Mouse (Mus musculus) mesoderm, embryonic 11.5 days (tissue): ENCODE results near the gene Capns1.
"Not testable (repeated sequence)": the region's sequence is repeated elsewhere in the genome, so short reads cannot be mapped to it uniquely, and the experiment has no call there.

Experiments used
- DNase-seq: peaks from one replicate; pipeline ENCODE4 v3.0.0-alpha.2; 2012; ENCODE audit warnings: low read depth, low spot score

Gene Capns1

DNA sequence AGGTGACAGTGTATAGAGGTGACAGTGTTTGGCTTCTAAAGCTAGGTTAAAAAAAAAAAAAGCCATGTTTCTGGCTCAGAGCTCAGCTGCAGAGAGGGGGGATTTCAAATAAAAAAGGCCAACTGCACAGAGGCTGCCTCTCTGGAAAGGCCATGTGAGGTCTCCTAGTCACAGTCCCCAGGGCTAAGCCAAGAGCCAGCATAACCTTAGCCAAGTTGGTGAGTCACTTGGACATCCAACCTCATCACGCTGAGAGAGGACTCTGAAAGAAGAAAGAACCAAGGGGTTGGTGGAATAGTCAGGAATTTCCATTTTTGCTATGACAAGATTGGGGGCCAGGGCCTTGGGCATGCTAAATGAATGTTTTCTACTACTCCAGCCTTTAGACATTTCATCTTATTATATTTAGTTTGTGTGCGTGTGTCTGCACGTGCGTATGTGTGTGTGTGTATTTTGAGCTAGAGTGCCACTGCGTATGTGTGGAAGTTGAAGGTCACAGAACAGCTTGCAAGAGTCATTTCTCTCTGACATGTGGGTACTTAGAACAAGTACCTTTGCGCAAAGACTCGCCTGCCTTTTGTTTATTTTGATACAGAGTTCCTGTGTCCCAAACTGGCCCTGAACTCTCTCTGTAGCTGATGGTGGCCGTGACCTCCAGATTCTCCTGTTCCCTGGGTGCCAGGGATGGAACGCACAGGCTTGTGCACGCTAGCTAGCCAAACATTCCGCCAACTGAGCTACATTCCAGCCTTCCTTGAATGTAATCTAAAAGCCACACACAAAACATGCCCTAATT, 4.5 kb upstream of the Capns1 start:
- DNase-seq = no peak

DNA sequence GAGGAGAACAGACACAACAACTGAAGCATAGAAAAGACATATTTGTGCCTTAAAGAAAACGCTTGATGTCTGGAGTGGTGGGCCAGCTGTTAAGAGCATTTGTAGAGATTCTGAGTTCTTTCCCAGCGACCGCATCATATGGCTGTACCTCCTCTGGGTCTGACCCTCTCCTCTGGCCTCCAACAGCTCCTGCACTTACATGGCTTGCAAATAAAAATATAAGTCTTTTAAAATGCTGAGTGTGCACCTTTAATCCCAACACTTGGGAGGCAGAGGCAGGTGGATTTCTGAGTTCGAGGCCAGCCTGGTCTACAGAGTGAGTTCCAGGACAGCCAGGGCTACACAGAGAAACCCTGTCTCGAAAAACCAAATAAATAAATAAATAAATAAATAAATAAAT, 2.0 kb upstream of the Capns1 start:
- DNase-seq = not testable (repeated sequence)

DNA sequence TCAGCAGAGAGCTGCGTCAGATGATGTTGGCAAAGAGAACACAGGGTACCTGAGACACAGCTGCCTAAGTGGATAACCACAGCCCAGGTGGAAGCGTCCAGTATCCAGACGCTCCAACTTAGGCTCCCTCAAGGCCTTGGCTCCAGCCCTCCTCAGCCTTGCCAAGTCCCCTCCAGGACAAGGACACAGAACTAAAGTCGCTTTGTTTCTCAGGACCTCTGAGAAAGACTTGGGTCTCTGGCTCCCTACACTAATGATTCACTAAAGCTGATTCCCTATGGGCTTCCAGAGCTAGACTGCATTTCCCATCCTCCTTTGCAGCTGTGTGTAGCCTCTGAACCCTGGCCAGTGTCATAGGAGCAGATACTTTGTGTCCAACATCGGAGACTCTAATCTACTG, 1.6 kb upstream of the Capns1 start:
- no peak for DNase-seq

DNA sequence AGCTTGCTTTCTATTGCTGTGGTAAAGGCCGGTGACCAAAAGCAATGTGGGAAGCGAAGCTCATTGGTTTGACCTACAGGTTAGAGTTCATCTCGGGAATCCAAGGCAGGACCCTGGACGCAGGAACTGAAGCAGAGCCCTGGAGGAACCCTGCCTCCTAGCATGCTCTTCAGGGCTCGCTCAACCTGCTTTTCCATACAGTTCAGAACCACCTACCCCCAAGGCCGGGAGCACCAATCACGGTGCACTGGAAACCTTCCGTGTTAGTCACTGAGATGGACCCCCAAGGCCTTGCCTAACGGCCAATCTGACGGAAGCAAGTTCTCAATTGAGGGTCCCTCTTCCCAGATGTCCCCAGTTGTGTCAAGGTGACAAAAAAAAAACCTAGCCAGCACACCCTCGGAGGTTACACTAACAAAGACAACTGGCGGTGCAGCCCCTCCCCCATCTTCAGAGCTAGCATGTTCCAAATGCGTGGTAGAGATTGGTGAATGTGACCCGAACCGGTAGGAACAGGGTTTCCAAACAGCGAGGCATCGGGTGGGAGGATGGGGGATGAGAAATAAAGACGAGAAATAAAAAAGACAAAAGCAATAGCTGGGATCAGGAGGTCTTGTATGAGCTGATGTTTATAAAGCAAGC, 1.0 kb upstream of the Capns1 start:
- no peak for DNase-seq

DNA sequence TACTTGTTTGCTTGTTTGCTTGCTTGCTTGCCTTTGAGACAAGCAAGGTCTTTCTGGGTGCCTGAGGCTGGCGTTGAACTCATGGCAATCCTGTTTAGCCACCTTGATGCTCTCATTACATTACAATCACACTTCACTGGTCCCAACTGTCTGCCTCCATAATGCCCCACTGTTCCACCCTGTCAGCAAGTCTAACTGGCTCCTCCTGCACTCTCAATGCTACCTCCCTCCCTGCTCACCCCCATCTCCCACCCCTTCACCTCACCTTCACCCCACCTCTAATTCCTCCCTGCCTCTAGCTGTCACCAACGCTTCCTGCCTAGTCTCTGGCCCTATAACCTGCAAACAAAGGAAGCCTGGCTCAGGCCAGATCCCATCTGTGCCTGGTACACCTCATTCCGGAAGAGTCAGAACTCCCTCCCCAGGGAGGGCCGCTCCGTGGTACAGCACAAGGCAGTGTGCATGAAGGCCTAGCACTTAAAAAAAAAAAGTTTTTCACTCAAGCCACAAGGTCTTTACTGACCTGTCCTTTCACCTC, 950 bp downstream of the Capns1 start:
- no peak for DNase-seq

DNA sequence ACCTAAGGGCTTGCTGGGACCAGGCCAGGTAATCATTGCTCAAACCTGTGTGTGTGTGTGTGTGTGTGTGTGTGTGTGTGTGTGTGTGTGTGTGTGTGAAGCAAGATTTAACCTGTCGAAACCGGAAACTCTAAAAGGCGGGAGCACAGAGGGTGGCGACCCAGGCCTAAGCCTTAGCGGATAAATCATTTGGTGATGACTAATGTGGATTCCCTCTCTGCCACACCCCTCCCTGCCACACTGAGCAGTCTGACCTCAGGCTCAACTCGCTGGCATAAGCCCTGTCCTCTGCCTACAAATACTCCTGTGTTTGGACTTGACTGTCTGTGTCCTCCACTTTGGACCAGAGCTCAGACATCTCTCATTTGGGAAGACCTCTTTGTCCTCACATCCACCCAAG, 2.4 kb downstream of the Capns1 start:
- no peak for DNase-seq

DNA sequence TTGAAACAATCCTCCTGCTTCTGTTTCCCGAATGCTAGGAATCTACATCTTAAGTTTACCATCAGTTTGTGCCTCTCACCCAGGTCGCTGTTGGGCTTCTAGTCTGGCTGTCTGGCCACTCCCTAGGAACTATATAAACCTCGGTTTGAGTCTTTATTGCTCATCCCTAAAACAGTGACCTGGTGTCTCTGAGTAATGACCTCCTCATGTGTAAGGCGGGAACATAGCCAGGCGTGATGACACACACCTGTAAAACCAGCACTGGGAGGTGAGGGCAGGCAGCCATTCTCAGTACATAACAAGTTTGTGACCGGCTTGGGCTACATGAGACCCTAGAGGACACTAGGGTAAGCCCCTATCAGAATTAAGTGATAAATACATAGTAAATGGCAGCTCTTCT, 3.1 kb downstream of the Capns1 start:
- DNase-seq = no peak

DNA sequence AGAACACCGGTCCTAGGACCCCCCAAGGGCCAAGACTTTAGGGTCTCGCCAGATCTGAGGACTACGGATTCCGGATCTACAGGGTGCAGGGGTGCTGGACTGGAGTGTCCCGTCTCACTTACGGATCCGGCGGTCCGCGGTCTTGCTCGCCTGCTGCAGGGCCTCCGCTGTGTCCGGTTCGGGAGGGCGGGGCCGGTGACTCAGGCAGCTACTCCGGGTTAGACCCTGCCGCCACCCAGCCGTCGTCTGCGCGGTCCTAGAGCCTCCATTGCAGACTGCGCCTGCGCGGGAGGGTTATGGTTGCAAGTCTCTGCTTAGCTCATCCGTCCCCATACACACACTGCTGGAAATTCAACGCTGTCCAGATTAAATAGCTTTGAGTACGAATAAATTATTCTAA, 3.7 kb downstream of the Capns1 start:
- peak; percentile 96 for DNase-seq

DNA sequence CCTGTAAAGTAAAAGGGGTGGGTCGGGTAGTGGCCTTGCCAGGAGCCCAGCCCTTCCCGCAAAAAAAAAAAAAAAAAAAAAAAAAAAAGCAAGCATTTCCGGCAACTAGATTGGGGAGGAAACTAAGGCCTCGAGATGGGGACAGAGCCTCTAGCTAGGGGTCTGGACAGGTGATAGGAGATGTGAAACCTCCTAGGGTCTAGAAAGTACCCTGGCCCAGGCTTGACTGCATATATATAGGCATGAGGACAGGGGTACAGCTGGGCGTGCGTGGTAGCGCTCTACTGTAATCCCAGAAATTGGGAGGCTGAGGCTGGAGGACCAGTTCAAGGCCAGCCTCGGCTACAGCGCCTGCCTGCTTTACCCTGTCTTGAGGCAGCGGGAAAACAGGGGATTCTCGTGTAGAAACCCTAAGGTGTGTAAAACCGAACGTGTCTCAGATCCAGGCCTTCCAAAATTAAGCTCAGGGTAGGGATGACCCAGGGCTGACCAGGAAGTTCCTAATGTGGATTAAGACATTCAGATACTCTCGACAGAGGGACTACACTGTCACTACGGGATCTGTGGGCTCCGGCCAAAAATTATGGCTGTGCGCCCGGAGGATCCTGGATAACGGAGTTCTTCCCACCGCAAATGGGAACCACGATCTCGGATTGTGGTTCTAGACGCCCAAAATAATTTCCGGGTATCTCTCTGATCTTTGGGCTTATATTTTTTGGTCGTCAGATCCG, 4.3 kb downstream of the Capns1 start:
- no peak for DNase-seq

DNA sequence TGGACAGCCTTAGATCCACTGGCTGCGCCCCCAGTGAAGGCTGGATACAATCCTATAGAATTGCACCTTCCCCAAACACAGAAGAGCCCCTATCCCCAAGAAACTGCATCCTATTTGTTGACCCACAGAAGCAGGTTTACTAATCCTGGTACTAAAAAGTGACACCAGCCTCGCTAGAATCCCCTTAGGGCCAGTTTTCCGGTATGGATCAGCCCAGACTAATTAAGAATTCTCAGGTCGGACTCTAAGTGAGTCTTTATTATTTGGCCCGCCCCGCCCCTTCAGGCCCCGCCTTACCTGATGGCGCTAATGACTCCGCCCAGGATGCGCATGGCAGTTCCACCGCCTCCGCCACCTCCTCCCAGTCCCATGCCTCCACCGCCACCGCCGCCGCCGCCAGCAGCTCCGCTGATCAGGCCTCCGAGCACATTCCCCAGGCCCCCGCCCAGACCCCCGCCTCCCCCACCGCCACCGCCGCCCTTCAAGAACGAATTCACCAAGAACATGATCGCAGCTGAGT, 5.0 kb downstream of the Capns1 start:
- DNase-seq = peak; percentile 65

DNA sequence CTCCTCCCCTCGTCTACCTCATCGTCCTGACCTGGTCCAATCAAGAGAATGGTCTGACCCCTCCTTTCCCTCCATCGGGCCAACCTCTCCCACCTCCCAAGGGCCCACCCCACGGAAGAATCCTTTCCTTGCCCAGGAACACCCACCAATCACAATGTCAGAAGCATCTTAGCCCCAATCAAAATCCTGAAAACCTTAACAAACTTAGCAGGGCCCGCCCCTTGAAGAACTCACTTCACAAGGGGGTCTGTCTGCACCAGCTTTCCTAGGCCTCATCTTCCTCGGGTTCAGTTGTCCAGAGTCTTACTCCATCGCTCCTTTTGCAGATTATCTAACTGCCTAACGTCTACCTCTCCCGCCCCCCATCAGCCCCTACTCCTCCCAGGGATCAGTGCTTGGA, 5.6 kb downstream of the Capns1 start:
- DNase-seq = peak; percentile 43

DNA sequence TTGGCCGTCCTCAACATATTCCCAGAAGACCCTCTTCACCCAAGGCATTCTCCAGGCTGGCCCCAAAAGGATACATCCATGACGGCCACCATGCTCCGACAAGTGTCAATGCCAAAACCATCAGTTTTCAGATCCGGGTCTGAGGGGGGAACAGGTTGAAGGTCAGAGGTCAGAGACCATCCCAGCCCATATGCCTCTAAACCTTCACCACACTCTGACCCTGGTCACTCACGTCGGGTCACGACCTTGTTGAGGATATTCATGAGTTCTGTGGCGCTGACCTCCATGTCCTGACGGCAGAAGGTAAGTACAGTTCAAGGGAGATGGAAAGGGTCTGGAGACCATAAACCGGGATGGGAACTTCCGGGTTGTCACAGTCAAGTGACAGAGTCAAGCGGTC, 6.5 kb downstream of the Capns1 start:
- DNase-seq = no peak

DNA sequence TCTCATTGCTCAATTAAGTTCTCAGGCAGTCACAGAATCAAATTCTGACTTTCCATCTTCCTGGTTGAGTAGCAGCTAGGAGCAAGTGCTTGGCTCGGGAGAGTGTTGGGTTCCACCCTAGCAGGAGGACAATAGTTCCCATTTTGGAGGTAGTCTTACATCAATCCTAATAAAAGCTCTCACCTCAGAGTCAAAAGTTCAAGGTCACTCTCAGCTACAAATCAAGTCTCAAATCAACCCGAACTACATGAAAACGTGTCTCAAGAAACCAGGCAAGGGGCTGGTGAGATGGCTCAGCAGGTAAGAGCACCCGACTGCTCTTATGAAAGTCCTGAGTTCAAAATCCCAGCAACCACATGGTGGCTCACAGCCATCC, 9.5 kb downstream of the Capns1 start:
- DNase-seq = no peak

DNA sequence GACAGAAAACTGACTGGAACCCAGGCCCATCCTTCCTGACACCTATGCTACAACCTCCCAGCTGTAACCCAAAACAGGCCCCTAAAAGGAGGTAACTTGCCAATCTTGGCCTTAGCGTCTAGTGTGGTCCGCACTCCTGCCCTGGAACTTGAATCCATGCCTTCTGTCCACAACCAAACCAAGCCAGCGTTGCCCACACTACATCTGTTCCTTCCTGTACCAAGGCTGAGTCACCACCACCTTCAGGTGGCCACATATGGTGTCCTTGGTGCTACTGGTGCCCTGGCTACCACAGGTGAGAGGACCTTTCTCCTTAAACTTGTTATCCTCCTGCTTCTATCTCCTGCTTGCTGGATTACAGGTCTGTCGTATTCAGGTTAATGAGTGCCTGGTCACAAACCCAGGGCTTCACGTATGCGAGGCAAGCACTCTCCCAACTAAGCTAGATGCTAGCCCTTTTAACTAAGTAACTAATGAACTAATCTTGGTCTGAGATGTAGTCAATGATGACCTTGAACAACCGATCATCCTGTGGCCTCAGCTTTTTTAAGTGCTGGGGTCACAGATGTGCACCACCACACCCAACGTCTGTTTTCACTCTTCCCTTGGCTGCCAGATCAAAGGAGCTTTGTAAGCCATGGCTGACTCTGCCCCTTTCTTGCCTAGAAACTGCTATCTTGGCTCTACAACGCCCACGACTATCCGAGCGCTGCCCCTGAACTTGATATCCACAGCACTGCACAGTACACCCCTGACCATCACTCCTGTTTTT, 10.1 kb downstream of the Capns1 start:
- DNase-seq = no peak

DNA sequence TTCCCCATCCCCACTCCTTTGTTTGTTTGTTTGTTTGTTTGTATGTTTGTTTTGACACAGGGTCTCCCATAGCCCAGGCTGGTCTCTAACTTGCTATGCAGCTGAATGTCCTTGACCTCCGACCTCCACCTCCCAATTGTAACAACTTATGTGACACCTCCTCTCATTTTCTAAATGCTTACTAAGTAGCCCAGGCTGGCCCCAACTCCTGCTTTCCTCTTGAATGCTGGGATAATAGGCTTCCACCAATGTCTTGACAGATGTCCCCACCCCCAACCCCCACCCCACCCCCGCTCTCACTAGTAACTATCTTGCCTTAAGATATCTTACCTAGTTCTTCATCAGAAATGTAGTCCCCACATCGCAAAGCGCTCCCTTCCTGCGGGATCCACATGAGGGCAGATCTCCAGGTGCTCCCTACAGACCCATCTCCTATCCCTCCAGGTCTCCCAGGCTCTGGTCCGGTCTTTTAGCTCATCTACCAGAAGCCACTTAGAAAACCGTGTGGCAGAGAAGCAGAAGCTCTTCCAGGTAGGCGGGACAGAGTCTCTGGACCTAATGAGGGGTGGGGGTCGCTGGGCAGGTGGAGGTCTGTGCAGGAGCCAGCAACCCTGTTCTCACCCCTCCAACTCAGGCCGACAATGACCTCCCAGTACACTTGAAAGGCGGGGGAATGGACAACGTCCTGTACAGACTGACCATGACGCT, 13.8 kb downstream of the Capns1 start:
- no peak for DNase-seq

DNA sequence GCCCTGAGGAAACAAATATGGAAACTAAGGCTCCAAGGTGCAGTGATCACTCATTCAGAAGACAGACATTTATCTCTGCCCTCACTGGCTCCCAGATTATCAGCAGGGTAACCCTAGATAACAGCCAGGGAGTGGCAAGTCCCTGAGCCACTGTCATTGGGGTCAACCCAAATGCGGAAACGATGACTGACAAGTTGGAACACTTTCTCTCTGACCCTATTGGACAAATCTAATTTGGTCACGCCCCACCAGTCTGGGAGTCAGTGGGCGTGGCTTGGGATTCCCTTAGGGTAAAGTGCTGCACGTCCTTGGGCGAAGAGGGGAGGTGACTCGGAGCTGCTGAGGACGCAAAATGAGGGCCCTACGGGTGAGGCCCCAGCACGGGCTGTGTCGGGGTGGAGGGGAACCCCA, 14.7 kb downstream of the Capns1 start, which contains the start of gene Cox7a1:
Gene Cox7a1 (plus strand): TSS at position 266 of the 411 bp plus-strand sequence.
- peak; percentile 79 for DNase-seq

DNA sequence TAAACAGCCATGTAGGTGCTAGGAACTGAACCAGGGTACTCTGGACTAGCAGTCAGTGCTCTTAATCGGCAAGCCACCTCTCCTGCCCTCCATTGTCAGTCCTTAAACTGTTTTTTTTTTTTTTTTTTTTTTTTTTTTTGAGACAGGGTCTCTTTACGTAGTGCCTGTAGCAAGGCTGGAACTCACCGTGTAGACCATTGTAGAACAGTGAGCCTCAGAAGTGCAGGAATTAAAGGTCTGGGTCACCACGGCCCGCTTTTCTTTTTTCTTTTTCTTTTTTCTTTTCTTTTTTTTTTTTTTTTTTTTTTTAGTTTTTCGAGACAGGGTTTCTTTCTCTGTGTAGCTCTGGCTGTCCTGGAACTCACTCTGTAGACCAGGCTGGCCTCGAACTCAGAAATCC, 15.4 kb downstream of the Capns1 start:
- not testable (repeated sequence) for DNase-seq

DNA sequence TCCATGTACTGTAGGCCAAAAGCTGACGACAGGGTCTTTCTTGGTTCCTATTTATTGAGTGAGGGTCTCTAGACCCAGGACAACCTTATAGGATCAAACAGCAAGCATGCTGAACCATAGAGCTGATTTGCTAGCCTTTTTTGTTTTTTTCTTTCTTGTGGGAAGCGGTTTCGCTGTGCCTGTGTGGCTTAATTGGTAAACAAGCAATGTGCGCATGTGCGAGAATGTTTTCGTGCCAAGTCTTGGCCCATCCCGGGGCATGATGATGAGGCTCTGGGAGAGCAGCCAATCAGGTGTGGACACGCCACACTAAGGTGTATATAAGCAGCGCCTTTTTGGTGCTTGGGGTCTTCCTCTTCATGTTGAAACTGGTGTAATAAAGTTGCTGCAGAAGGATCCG, 16.7 kb downstream of the Capns1 start:
- not testable (repeated sequence) for DNase-seq

DNA sequence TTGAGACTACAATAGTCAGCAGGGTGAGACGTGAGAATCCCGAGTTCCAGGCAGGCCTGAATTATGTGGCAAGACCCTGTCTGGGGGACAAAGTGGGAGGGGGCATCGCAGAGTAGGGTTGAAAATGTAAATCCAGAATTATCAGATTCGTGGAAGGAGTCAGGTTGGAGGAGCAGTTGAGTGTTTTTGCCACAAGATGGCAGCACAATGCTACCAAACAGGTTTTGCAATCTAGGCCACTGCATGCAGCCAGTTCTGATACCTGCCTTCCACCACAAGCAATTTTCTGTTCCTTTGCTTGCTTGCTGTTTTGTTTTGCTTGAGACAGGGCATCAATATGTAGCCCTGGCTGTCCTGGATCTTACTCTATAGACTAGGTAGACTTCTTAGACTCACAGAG, 17.3 kb downstream of the Capns1 start:
- peak; percentile 84 for DNase-seq

DNA sequence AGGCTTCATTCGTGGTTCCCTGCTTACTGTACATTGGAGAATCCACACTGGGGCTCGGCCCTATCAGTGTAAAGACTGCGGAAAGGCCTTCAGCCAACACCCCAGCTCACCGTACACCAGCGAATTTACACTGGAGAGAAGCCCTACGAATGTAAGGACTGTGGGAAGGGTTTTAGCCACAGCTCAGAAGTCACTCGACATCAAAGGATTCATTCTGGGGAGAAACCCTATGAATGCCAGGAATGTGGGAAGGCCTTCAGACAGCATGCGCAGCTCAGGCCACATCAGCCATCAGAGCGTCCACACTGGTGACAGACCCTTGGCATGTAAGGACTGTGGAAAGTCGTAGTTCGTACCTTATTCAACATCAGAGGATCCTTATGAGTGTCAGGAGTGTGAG, 20.4 kb downstream of the Capns1 start:
- DNase-seq = no peak

DNA sequence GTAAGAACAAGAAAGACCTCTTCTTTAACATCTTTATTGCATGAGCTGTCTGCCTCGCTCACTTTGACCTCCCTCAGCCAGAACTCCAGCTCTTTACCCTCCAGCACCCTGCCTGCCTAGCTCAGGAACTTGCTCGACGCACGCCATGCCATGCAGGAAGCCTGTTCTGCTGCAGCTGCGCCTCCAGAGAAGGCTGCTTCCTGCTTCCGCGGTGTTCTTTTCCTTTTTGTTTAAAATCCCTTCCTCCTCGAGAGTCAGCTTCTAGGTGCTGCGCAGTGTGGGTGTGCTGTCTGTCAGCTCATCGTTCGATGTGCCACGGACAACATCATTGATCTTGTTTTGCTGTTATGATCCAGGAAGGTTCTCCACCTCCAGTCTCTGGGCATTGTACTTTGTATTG, 22.1 kb downstream of the Capns1 start:
- DNase-seq = no peak
